Mouse (Mus musculus) forebrain, embryonic 14.5 days (tissue): ENCODE data around the gene Kpna1. TPM values are rescaled to one million over a fixed set of nuclear protein-coding genes. Genes with fewer than 3 reads are reported as not detected.
"Not testable (repeated sequence)": the region's sequence is repeated elsewhere in the genome, so short reads cannot be mapped to it uniquely, and the experiment has no call there.

Experiments used
- ATAC-seq: fragments of 200-750 bp; cut with Nextera tagmentation; 2 replicates; pipeline ENCODE4 v1.8.0; 2017; ENCODE audit warnings: mild to moderate bottlenecking, moderate library complexity
- DNase-seq: peaks from one replicate; pipeline ENCODE4 v3.0.0-alpha.2; 2015; ENCODE audit warnings: low spot score
- H3K27ac ChIP-seq: fragments of 300-500 bp; sonication (generic); 2 replicates; pipeline ENCODE4 v1.5.1; 2014; ENCODE audit warnings: low read depth, mild to moderate bottlenecking, control low read depth, low read length, moderate library complexity
- H3K27me3 ChIP-seq: fragments of 300-500 bp; sonication (generic); replicated peaks from 2 replicates; pipeline ENCODE4 v1.6.1; 2014; ENCODE audit warnings: low read length, control low read depth, mixed read lengths; ENCODE audit not compliant: control insufficient read depth, insufficient read depth
- H3K36me3 ChIP-seq: fragments of 300-500 bp; sonication (generic); 2 replicates; pipeline ENCODE4 v1.6.1; 2014; ENCODE audit warnings: low read length, control low read depth; ENCODE audit not compliant: control insufficient read depth, insufficient read depth
- H3K4me1 ChIP-seq: fragments of 300-500 bp; sonication (generic); 2 replicates; pipeline ENCODE4 v1.6.1; 2014; ENCODE audit warnings: antibody characterized with exemption, low read length, control low read depth; ENCODE audit not compliant: control insufficient read depth, insufficient read depth
- H3K4me2 ChIP-seq: fragments of 300-500 bp; sonication (generic); 2 replicates; pipeline ENCODE4 v1.6.1; 2014; ENCODE audit warnings: mild to moderate bottlenecking, control low read depth, low read length
- H3K4me3 ChIP-seq: fragments of 300-500 bp; sonication (generic); 2 replicates; pipeline ENCODE4 v1.5.1; 2014; ENCODE audit warnings: low read depth, low read length, control low read depth
- H3K9ac ChIP-seq: fragments of 300-500 bp; sonication (generic); 2 replicates; pipeline ENCODE4 v1.6.1; 2014; ENCODE audit warnings: mild to moderate bottlenecking, low read length, control low read depth, moderate library complexity
- H3K9me3 ChIP-seq: fragments of 300-500 bp; sonication (generic); replicated peaks from 2 replicates; pipeline ENCODE4 v1.6.1; 2016; ENCODE audit warnings: low read length, control low read depth, mixed read lengths; ENCODE audit not compliant: control insufficient read depth
- WGBS: fragments of 180-500 bp; shearing (Covaris S2); extraction: QIAGEN DNeasy Blood & Tissue Kit; methylation state at CpG from one replicate; pipeline ENCODE4 v1.1.7; 2014; 5-methylcytosine and 5-hydroxymethylcytosine counted together
- polyA plus RNA-seq: library from polyadenylated mRNA; unstranded; fragments of >200 nt; fragmentation: Nextera tagmentation; extraction: Ambion mirVana; gene quantifications from 2 replicates; pipeline ENCODE4 v1.2.1, GENCODE M21; 2014

Kpna1 gene
- polyA plus RNA-seq, 1 experiment from 2014 or later = 85.2 TPM

DNA sequence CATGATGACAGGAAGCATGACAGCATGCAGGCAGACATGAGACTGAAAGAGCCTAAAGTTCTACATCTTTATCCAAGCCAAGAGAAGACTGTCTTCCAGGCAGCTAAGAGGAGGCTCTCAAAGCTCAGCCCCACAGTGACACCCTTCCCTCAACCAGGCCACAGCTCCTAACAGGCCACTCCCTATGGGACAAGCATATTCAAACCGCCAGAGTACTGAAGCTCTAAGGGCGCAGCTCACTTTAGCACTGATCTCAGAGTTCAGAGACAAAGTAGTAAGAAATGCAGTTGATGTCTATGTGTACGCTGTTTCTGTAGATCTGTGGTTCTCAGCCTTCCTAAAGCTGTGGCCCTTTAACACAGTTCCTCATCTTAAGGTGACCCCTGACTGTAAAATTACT lies 27.3 kb upstream of the Kpna1 start:
- Histone ChIP-seq H3K36me3 (no peaks in the 10 kb centered on the region), H3K4me2 (no peak overlapping the region), H3K9me3 (no peaks in the 10 kb centered on the region), H3K27ac (no peak overlapping the region), H3K27me3 (no peaks in the 10 kb centered on the region), H3K4me1 (no peaks in the 10 kb centered on the region), H3K9ac (no peak overlapping the region), H3K4me3 (no peak overlapping the region)
- no peak for ATAC-seq
- 91% methylated on average over 3 of the region's 3 CpGs for WGBS
- DNase-seq = no peak

DNA sequence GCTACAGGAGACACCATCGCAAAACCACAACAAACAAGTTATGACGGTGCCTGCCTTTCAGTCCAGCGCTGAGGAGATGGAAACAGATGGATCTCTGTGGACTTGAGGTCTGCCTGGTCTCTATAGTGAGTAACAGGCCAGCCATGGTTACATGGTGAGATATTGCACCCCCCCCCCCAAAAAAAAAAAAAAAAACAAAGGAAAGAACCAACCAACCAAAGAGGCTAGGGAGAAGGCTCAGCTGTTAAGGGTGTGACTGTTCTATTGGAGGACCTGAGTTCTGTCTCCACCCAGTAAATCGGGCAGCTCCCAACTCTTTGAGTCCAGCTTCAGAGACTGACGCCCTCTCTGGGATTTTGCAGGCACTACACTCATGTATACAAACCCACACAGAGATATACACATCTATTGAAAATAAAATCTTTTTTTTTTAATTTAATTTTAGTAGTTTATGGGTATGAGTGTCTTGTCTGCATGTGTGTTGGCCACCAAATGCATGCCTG lies 25.9 kb upstream of the Kpna1 start:
- H3K4me2 ChIP-seq = no peak overlapping the region
- H3K4me1 ChIP-seq = no peaks in the 10 kb centered on the region
- no peak overlapping the region for H3K27ac ChIP-seq
- no peaks in the 10 kb centered on the region for H3K36me3 ChIP-seq
- no peak for ATAC-seq
- no peaks in the 10 kb centered on the region for H3K9me3 ChIP-seq
- DNase-seq = no peak
- no peak overlapping the region for H3K4me3 ChIP-seq
- 95% methylated on average over 5 of the region's 5 CpGs for WGBS
- no peaks in the 10 kb centered on the region for H3K27me3 ChIP-seq
- no peak overlapping the region for H3K9ac ChIP-seq

DNA sequence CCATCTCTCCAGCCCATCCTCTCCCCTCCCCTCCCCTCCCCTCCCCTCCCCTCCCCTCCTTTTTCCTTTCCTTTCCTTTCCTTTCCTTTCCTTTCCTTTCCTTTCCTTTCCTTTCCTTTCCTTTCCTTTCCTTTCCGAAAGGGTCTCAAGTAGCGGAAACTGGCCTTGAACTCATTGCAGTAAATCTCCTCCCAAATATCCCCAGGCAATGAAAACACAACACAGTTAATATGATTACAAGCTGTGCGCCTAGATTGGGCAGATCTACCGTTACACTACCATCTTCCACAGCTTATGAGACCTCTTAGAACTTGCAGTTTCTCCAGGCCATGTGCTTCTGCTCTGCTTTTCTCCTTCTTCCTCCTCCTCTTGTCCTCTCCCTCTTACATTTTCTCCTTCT lies 12.6 kb upstream of the Kpna1 start:
- H3K27ac ChIP-seq, H3K4me2 ChIP-seq, DNase-seq, ATAC-seq, H3K36me3 ChIP-seq, H3K4me3 ChIP-seq, H3K9me3 ChIP-seq, H3K9ac ChIP-seq, H3K4me1 ChIP-seq, H3K27me3 ChIP-seq: not testable (repeated sequence)
- WGBS = 66% methylated on average over 2 of the region's 4 CpGs

- H3K27ac ChIP-seq = no peak overlapping the region
- H3K4me1 ChIP-seq = no peaks in the 10 kb centered on the region
- H3K9ac ChIP-seq = no peak overlapping the region
- no peaks in the 10 kb centered on the region for H3K27me3 ChIP-seq
- no peak overlapping the region for H3K4me3 ChIP-seq
- ATAC-seq = no peak
- no peaks in the 10 kb centered on the region for H3K9me3 ChIP-seq
- WGBS = 38% methylated on average over 5 of the region's 5 CpGs
- no peak for DNase-seq
- H3K36me3 ChIP-seq = no peaks in the 10 kb centered on the region
- no peak overlapping the region for H3K4me2 ChIP-seq
Observed at GRCm38 (mm10) chr16:35966411-35967115, 12.0 kb upstream of the Kpna1 start.

- WGBS = 92% methylated on average over 4 of the region's 4 CpGs
Observed at GRCm38 (mm10) chr16:35967319-35967718, 11.2 kb upstream of the Kpna1 start.

DNA sequence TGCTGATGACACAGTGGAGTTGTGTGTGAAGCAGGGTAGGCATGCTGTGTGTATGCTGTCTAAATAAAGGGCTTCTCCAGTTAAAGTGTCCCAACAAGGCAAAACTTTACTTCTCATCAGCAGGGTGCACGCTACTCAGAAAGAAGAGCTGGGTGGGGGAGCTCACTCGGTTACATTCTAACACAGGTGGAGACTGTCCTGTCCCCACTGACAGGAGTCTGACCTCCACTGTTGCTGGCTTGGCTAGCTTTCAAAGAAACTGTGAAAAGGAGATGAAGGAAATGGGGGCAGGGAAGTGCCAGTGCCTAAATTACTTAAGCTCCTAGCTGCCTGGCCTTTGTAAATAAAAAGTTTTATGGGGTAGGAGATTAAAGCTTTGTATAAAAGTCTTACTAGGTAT lies 10.4 kb upstream of the Kpna1 start:
- Histone ChIP-seq H3K36me3 (no peaks in the 10 kb centered on the region), H3K4me2 (no peak overlapping the region), H3K9me3 (no peaks in the 10 kb centered on the region), H3K9ac (no peak overlapping the region), H3K27ac (no peak overlapping the region), H3K4me3 (no peak overlapping the region), H3K27me3 (no peaks in the 10 kb centered on the region), H3K4me1 (no peaks in the 10 kb centered on the region)
- ATAC-seq (no peak), DNase-seq (no peak)
- WGBS = 69% methylated on average over 2 of the region's 2 CpGs

More at GRCm38 (mm10) chr16:35967319-35967718, 11.2 kb upstream of the Kpna1 start:
- DNase-seq = no peak
- H3K27ac ChIP-seq = no peak overlapping the region
- H3K9me3 ChIP-seq = no peaks in the 10 kb centered on the region
- no peaks in the 10 kb centered on the region for H3K4me1 ChIP-seq
- H3K4me2 ChIP-seq = no peak overlapping the region
- H3K4me3 ChIP-seq = no peak overlapping the region
- no peak overlapping the region for H3K9ac ChIP-seq
- no peak for ATAC-seq
- H3K27me3 ChIP-seq = no peaks in the 10 kb centered on the region
- no peaks in the 10 kb centered on the region for H3K36me3 ChIP-seq

- H3K4me2 ChIP-seq = no peak overlapping the region
- DNase-seq (no peak), ATAC-seq (no peak)
- 58% methylated on average over 1 of the region's 1 CpGs for WGBS
- no peaks in the 10 kb centered on the region for H3K9me3 ChIP-seq
- no peaks in the 10 kb centered on the region for H3K36me3 ChIP-seq
- H3K4me1 ChIP-seq = no peaks in the 10 kb centered on the region
- H3K27me3 ChIP-seq = no peaks in the 10 kb centered on the region
- H3K4me3 ChIP-seq = no peak overlapping the region
- H3K9ac ChIP-seq = no peak overlapping the region
- no peak overlapping the region for H3K27ac ChIP-seq
Observed at GRCm38 (mm10) chr16:35974021-35974420, 4.5 kb upstream of the Kpna1 start.

GRCm38 (mm10) chr16:35981363-35981821 lies 2.8 kb downstream of the Kpna1 start:
- DNase-seq (peak; percentile 99), ATAC-seq (peak; percentile 41; the same call in 1 of the 2 replicates)
- Histone ChIP-seq H3K4me2 (no peak overlapping the region), H3K9ac (no peak overlapping the region), H3K4me1 (no peaks in the 10 kb centered on the region; the same call in 1 of the 2 replicates), H3K27ac (no peak overlapping the region), H3K27me3 (peaks cover 4% of the 10 kb centered on the region; the same call in 1 of the 2 replicates), H3K9me3 (peaks cover 4% of the 10 kb centered on the region; the same call in 1 of the 2 replicates), H3K36me3 (no peaks in the 10 kb centered on the region), H3K4me3 (no peak overlapping the region)
- 50% methylated on average over 19 of the region's 19 CpGs for WGBS

GRCm38 (mm10) chr16:35982506-35982901 lies 4.0 kb downstream of the Kpna1 start:
- peak; percentile 3 for ATAC-seq

More at GRCm38 (mm10) chr16:35982506-35982901, 4.0 kb downstream of the Kpna1 start:
- Histone ChIP-seq H3K4me3 (peak overlapping the region; percentile 84), H3K4me1 (no peaks in the 10 kb centered on the region; the same call in 1 of the 2 replicates), H3K9ac (peak overlapping the region; percentile 92), H3K36me3 (no peaks in the 10 kb centered on the region), H3K27me3 (peaks cover 4% of the 10 kb centered on the region; the same call in 1 of the 2 replicates), H3K9me3 (peaks cover 4% of the 10 kb centered on the region; the same call in 1 of the 2 replicates), H3K4me2 (peak overlapping the region; percentile 66), H3K27ac (no peak overlapping the region)
- no peak for DNase-seq
- WGBS = 9% methylated on average over 15 of the region's 15 CpGs
